13 mouse cellular contexts compared by ENCODE assay signal in genomic region chr17:81654548-81654947, GRCm38 (mm10).
"Had no signal": no experiment of that assay in that cellular context is flagged by ENCODE, and none has a peak within 500 bp of the region (broad histone marks: within the 10 kb centered on the region; RNA-seq: fewer than 3 reads in every experiment).

No protein-coding gene starts in this region.

- H3K9me3 ChIP-seq: limb, embryonic 13.5 days; midbrain, embryonic 10.5 days; midbrain, embryonic 15.5 days; neural tube, embryonic 12.5 days had no signal

- H3K27ac ChIP-seq: kidney, postnatal 0 days; limb, embryonic 13.5 days; liver, embryonic 14.5 days; midbrain, embryonic 10.5 days; midbrain, embryonic 15.5 days; neural tube, embryonic 12.5 days; stomach, postnatal 0 days had no signal

- DNase-seq: kidney, adult 8-10 months; kidney, postnatal 36 days; layer of hippocampus, adult 9-11 months; layer of hippocampus, postnatal 36 days; thymus, postnatal 4 days had no signal

- H3K27me3 ChIP-seq: limb, embryonic 13.5 days; midbrain, embryonic 15.5 days; neural tube, embryonic 12.5 days had no signal

- H3K4me1 ChIP-seq: midbrain, embryonic 10.5 days; midbrain, embryonic 15.5 days; neural tube, embryonic 12.5 days had no signal

- H3K4me3 ChIP-seq: limb, embryonic 13.5 days; midbrain, embryonic 10.5 days; midbrain, embryonic 15.5 days; neural tube, embryonic 12.5 days had no signal

- ATAC-seq: intestine, postnatal 0 days; midbrain, embryonic 15.5 days had no signal

- H3K36me3 ChIP-seq: limb, embryonic 13.5 days; midbrain, embryonic 10.5 days; midbrain, embryonic 15.5 days; neural tube, embryonic 12.5 days had no signal

- H3K4me2 ChIP-seq: limb, embryonic 13.5 days; midbrain, embryonic 15.5 days; neural tube, embryonic 12.5 days had no signal

- H3K9ac ChIP-seq: limb, embryonic 13.5 days; liver, embryonic 14.5 days; midbrain, embryonic 15.5 days; neural tube, embryonic 12.5 days had no signal
